ENCODE assay signal across 8 mouse cellular contexts in the genomic region with DNA sequence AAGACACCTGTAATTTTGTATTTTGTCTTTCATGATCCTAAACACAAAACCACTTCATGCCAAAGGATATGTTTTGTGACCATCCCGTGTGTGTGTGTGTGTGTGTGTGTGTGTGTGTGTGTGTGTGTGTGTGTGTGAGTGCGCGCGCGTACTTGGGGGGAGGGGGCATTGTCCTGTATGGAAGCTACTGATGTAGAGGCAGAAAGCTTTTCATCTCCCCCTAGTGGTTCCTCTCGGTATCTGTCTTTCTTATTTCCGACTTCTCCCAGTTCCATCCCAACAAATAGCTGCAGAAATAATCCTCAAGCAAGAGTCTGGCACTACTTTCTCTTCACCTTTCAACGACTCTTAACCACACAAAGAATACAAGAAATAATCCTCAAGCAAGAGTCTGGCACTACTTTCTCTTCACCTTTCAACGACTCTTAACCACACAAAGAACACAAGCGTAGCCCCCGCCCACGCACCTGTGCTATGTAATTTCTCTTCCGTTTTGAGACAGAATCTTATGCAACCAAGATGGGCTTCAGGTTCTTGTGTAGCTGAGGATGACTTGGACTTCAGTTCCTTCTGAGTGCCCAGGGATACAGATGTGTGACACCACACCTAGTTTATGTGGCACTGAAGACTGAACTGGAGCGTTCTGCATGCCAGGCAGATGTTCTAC. TPM values are rescaled to one million over a fixed set of nuclear protein-coding genes. Genes with fewer than 3 reads are reported as not detected.
DNase-seq lines count a peak whose midpoint lies in the region; ATAC-seq lines count a peak whose summit lies in the region.

No protein-coding gene starts in this region.

- H3K36me3 ChIP-seq in embryonic facial prominence, embryonic 11.5 days (replicated peaks; ENCODE audit: control insufficient read depth, insufficient read depth, low read depth, low read length): no peaks in the 10 kb centered on the region

- 46% methylated on average over 14 of the region's 14 CpGs for WGBS in embryonic facial prominence, embryonic 11.5 days

- no peak overlapping the region for H3K9ac ChIP-seq in embryonic facial prominence, embryonic 11.5 days (replicated peaks; ENCODE audit: low read length)

- no peaks in the 10 kb centered on the region for H3K9me3 ChIP-seq in embryonic facial prominence, embryonic 11.5 days (replicated peaks; ENCODE audit: control insufficient read depth, low read length)

- DNase-seq in frontal cortex, postnatal 14 days (ENCODE audit: low spot score in 2 of 2): no peak
- DNase-seq in urinary bladder, postnatal 14 days (ENCODE audit: low spot score): peak; percentile 24
- no peak for DNase-seq in urinary bladder, adult 2 months (ENCODE audit: low spot score)
- DNase-seq in embryonic facial prominence, embryonic 11.5 days (ENCODE audit: low spot score): peak; percentile 81
- DNase-seq in kidney, postnatal 14 days: peak; percentile 58
- DNase-seq in thymus, postnatal 0 days (ENCODE audit: low spot score): peak; percentile 75

- no peak overlapping the region for H3K27ac ChIP-seq in embryonic facial prominence, embryonic 11.5 days (replicated peaks; ENCODE audit: low read depth, low read length)

- ATAC-seq in frontal cortex, adult (ENCODE audit: low TSS enrichment): peak; percentile 93
- ATAC-seq in embryonic facial prominence, embryonic 11.5 days (replicated peaks; ENCODE audit: insufficient number of reproducible peaks, low FRiP score, low TSS enrichment, low read depth): no peak
- ATAC-seq in megakaryocyte-erythroid progenitor cell, adult 5-6 weeks (replicated peaks; ENCODE audit: low FRiP score, low TSS enrichment, poor library complexity, severe bottlenecking): 0 out of 2 replicates have a peak, but pooled peaks have one; percentile 50

- no peaks in the 10 kb centered on the region for H3K27me3 ChIP-seq in embryonic facial prominence, embryonic 11.5 days (ENCODE audit: control insufficient read depth, insufficient read depth, low read length)

- no peaks in the 10 kb centered on the region for H3K4me1 ChIP-seq in embryonic facial prominence, embryonic 11.5 days (ENCODE audit: control insufficient read depth, insufficient read depth, low read length)

- no peak overlapping the region for H3K4me3 ChIP-seq in embryonic facial prominence, embryonic 11.5 days (ENCODE audit: low read depth, low read length)

- H3K4me2 ChIP-seq in embryonic facial prominence, embryonic 11.5 days (ENCODE audit: low read depth, low read length): no peak overlapping the region

RNA-seq across cellular contexts. Expression of a gene that starts 12.6 kb away (rescaled TPM):
- 130 and 145 TPM in 2 replicates for polyA plus RNA-seq in urinary bladder, adult 2 months (2012; rRNA removed)
- polyA plus RNA-seq in embryonic facial prominence, embryonic 11.5 days (2014; fragmentation: Nextera tagmentation; extraction: Ambion mirVana): 69.8 and 87.6 TPM in 2 replicates
- total RNA-seq in megakaryocyte-erythroid progenitor cell, adult 5-6 weeks (2014; fragmentation: Nextera tagmentation): 136 and 145 TPM in 2 replicates
- 48.9 and 57.3 TPM in 2 replicates for total RNA-seq in megakaryocyte-erythroid progenitor cell, adult 5-6 weeks (2017)
- polyA plus RNA-seq in thymus, postnatal 0 days (2015; fragmentation: Nextera tagmentation; extraction: Ambion mirVana): 206 and 258 TPM in 2 replicates

RNA-seq across cellular contexts. Expression of a gene that starts 12.6 kb away (rescaled TPM):
- 18.3 and 19.3 TPM in 2 replicates for polyA plus RNA-seq in urinary bladder, adult 2 months (2012; rRNA removed)
- polyA plus RNA-seq in embryonic facial prominence, embryonic 11.5 days (2014; fragmentation: Nextera tagmentation; extraction: Ambion mirVana): 44.6 and 47.7 TPM in 2 replicates
- 27.2 and 31.1 TPM in 2 replicates for total RNA-seq in megakaryocyte-erythroid progenitor cell, adult 5-6 weeks (2014; fragmentation: Nextera tagmentation)
- 5.0 and 15.4 TPM in 2 replicates for total RNA-seq in megakaryocyte-erythroid progenitor cell, adult 5-6 weeks (2017)
- 29.3 and 29.7 TPM in 2 replicates for polyA plus RNA-seq in thymus, postnatal 0 days (2015; fragmentation: Nextera tagmentation; extraction: Ambion mirVana)

RNA-seq across cellular contexts. Expression of a gene that starts 42.4 kb away (rescaled TPM):
- 1.8 and 3.4 TPM in 2 replicates for polyA plus RNA-seq in urinary bladder, adult 2 months (2012; rRNA removed)
- 2.4 and 3.0 TPM in 2 replicates for polyA plus RNA-seq in embryonic facial prominence, embryonic 11.5 days (2014; fragmentation: Nextera tagmentation; extraction: Ambion mirVana)
- 40.8 and 44.0 TPM in 2 replicates for total RNA-seq in megakaryocyte-erythroid progenitor cell, adult 5-6 weeks (2014; fragmentation: Nextera tagmentation)
- total RNA-seq in megakaryocyte-erythroid progenitor cell, adult 5-6 weeks (2017): 25.2 and 45.2 TPM in 2 replicates
- 0.29 and 0.31 TPM in 2 replicates for polyA plus RNA-seq in thymus, postnatal 0 days (2015; fragmentation: Nextera tagmentation; extraction: Ambion mirVana)

RNA-seq across cellular contexts. Expression of a gene that starts 42.6 kb away (rescaled TPM):
- 22.1 and 22.4 TPM in 2 replicates for polyA plus RNA-seq in urinary bladder, adult 2 months (2012; rRNA removed)
- polyA plus RNA-seq in embryonic facial prominence, embryonic 11.5 days (2014; fragmentation: Nextera tagmentation; extraction: Ambion mirVana): 0.93 and 1.2 TPM in 2 replicates
- total RNA-seq in megakaryocyte-erythroid progenitor cell, adult 5-6 weeks (2014; fragmentation: Nextera tagmentation): not detected in 2 replicates
- not detected in 2 replicates for total RNA-seq in megakaryocyte-erythroid progenitor cell, adult 5-6 weeks (2017)
- polyA plus RNA-seq in thymus, postnatal 0 days (2015; fragmentation: Nextera tagmentation; extraction: Ambion mirVana): 1.7 and 2.1 TPM in 2 replicates

Comparison
In these comparisons a context has a peak if more than half of its experiments do, and no peak if none do; other contexts are left out.
1. DNase-seq: peak in urinary bladder, postnatal 14 days (single experiment), embryonic facial prominence, embryonic 11.5 days (single experiment), kidney, postnatal 14 days (single experiment) and thymus, postnatal 0 days (single experiment); none in frontal cortex, postnatal 14 days (0 of 2) and urinary bladder, adult 2 months (single experiment).